In the genomic region with DNA sequence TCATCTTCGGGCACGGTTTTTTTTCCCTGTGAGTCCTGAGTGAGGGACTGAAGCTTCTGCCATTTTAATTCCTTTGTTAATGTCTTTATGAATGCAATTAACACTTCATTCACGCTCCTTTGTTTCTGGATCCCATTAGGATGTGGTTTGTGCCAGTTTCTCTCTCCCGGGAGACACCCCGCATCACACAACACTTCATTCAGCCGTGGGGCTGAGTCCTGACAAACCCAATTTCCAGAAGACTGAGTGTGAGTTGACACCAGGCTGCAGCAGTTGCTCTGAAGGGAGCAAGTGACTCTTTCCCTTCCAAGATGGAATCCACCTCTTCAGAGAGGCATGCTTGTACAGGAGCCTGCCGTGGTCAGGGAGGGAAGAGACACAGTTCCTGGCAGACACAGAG, we compare ENCODE assay signal across 19 mouse cellular contexts. TPM values are rescaled to one million over a fixed set of nuclear protein-coding genes. Genes with fewer than 3 reads are reported as not detected.
DNase-seq lines count a peak whose midpoint lies in the region; ATAC-seq lines count a peak whose summit lies in the region.
"Had no signal": no experiment of that assay in that cellular context is flagged by ENCODE, and none has a peak within 500 bp of the region (broad histone marks: within the 10 kb centered on the region; RNA-seq: fewer than 3 reads in every experiment).

No protein-coding gene starts in this region.

- WGBS in lung, embryonic 16.5 days = 42% methylated on average over 7 of the region's 7 CpGs
- 16% methylated on average over 7 of the region's 7 CpGs for WGBS in neural tube, embryonic 15.5 days

- no peaks in the 10 kb centered on the region for H3K27me3 ChIP-seq in lung, embryonic 16.5 days (ENCODE audit: control insufficient read depth, insufficient read depth, low read depth, low read length)
- no peaks in the 10 kb centered on the region for H3K27me3 ChIP-seq in neural tube, embryonic 15.5 days (replicated peaks)
- H3K27me3 ChIP-seq: embryonic facial prominence, embryonic 12.5 days; heart, embryonic 12.5 days; liver, embryonic 13.5 days had no signal

- H3K4me2 ChIP-seq in lung, embryonic 16.5 days (ENCODE audit: low read depth, low read length) = no peak overlapping the region
- 0 out of 2 replicates have a peak overlapping the region, but pooled peaks have one; percentile 9 for H3K4me2 ChIP-seq in neural tube, embryonic 15.5 days
- H3K4me2 ChIP-seq: embryonic facial prominence, embryonic 12.5 days; heart, embryonic 12.5 days; limb, embryonic 12.5 days; liver, embryonic 13.5 days had no signal

- H3K27ac ChIP-seq in lung, embryonic 16.5 days (ENCODE audit: low read length) = no peak overlapping the region
- H3K27ac ChIP-seq in neural tube, embryonic 15.5 days (replicated peaks) = no peak overlapping the region
- H3K27ac ChIP-seq: embryonic facial prominence, embryonic 12.5 days; gastrocnemius, adult 2 months; limb, embryonic 12.5 days; liver, embryonic 13.5 days had no signal

- no peak overlapping the region for H3K9ac ChIP-seq in lung, embryonic 16.5 days (ENCODE audit: low read length)
- no peak overlapping the region for H3K9ac ChIP-seq in neural tube, embryonic 15.5 days (replicated peaks)
- H3K9ac ChIP-seq: embryonic facial prominence, embryonic 12.5 days; heart, embryonic 12.5 days; limb, embryonic 12.5 days; liver, embryonic 13.5 days had no signal

- H3K4me1 ChIP-seq in lung, embryonic 16.5 days (replicated peaks; ENCODE audit: control insufficient read depth, insufficient read depth, low read length) = no peaks in the 10 kb centered on the region
- peaks cover 32% of the 10 kb centered on the region for H3K4me1 ChIP-seq in neural tube, embryonic 15.5 days
- H3K4me1 ChIP-seq: embryonic facial prominence, embryonic 12.5 days; heart, embryonic 12.5 days; liver, embryonic 13.5 days had no signal

- no peaks in the 10 kb centered on the region for H3K9me3 ChIP-seq in lung, embryonic 16.5 days (ENCODE audit: control insufficient read depth, low read length)
- no peaks in the 10 kb centered on the region for H3K9me3 ChIP-seq in neural tube, embryonic 15.5 days (replicated peaks)
- H3K9me3 ChIP-seq: embryonic facial prominence, embryonic 12.5 days; G1E; heart, embryonic 12.5 days; limb, embryonic 12.5 days; liver, embryonic 13.5 days had no signal

- peak; percentile 28; the same call in 1 of the 2 replicates for ATAC-seq in lung, embryonic 16.5 days (ENCODE audit: low read depth)
- no peak for ATAC-seq in neural tube, embryonic 15.5 days (ENCODE audit: low FRiP score)
- ATAC-seq in frontal cortex, adult (ENCODE audit: low TSS enrichment) = no peak
- ATAC-seq: CD4-positive, CD25-positive, alpha-beta regulatory T cell, adult 4 months had no signal

- no peak overlapping the region for H3K4me3 ChIP-seq in lung, embryonic 16.5 days (ENCODE audit: low read length)
- H3K4me3 ChIP-seq in neural tube, embryonic 15.5 days (replicated peaks) = no peak overlapping the region
- H3K4me3 ChIP-seq: embryonic facial prominence, embryonic 12.5 days; gastrocnemius, adult 2 months; heart, embryonic 12.5 days; limb, embryonic 12.5 days; liver, embryonic 13.5 days had no signal

- DNase-seq in embryo, embryonic 11 days = peak; percentile 16
- no peak for DNase-seq in embryo, embryonic 10.5 days (ENCODE audit: low spot score)
- DNase-seq in lung, postnatal 36 days = no peak
- peak; percentile 11 for DNase-seq in forelimb bud, embryonic 11.5 days (ENCODE audit: low read depth, low spot score)
- DNase-seq in thymus, postnatal 0 days (ENCODE audit: low spot score) = no peak
- DNase-seq: gastrocnemius, adult 2 months; kidney, adult 9 months; kidney, postnatal 36 days; liver, embryonic 13.5 days had no signal

- H3K36me3 ChIP-seq in lung, embryonic 16.5 days (ENCODE audit: control insufficient read depth, insufficient read depth, low read length) = no peaks in the 10 kb centered on the region
- H3K36me3 ChIP-seq in neural tube, embryonic 15.5 days = no peaks in the 10 kb centered on the region
- H3K36me3 ChIP-seq: embryonic facial prominence, embryonic 12.5 days; G1E; heart, embryonic 12.5 days; limb, embryonic 12.5 days; liver, embryonic 13.5 days had no signal

RNA-seq across cellular contexts. Expression of gene Slc22a15, which starts 40.1 kb away (rescaled TPM):
- 3.7 and 4.0 TPM in 2 replicates for polyA plus RNA-seq in lung, embryonic 16.5 days (2015; fragmentation: Nextera tagmentation; extraction: Ambion mirVana)
- polyA plus RNA-seq in neural tube, embryonic 15.5 days (2015; fragmentation: Nextera tagmentation; extraction: Ambion mirVana) = 5.1 and 5.6 TPM in 2 replicates
- 6.0 and 6.2 TPM in 2 replicates for polyA plus RNA-seq in thymus, postnatal 0 days (2015; fragmentation: Nextera tagmentation; extraction: Ambion mirVana)
- polyA plus RNA-seq: G1E had no signal

RNA-seq across cellular contexts. Expression of gene Nhlh2, which starts 45.5 kb away (rescaled TPM):
- polyA plus RNA-seq in lung, embryonic 16.5 days (2015; fragmentation: Nextera tagmentation; extraction: Ambion mirVana) = not detected in 2 replicates
- polyA plus RNA-seq in neural tube, embryonic 15.5 days (2015; fragmentation: Nextera tagmentation; extraction: Ambion mirVana) = 14.9 and 19.2 TPM in 2 replicates
- not detected in 2 replicates for polyA plus RNA-seq in thymus, postnatal 0 days (2015; fragmentation: Nextera tagmentation; extraction: Ambion mirVana)
- polyA plus RNA-seq: CD4-positive, CD25-positive, alpha-beta regulatory T cell, adult 4 months; G1E; spleen, adult 2 months; stomach, embryonic 16.5 days had no signal

Comparison
In these comparisons a context has a peak if more than half of its experiments do, and no peak if none do; other contexts are left out.
1. DNase-seq: peak in embryo, embryonic 11 days (single experiment) and forelimb bud, embryonic 11.5 days (single experiment); none in embryo, embryonic 10.5 days (single experiment), lung, postnatal 36 days (single experiment) and thymus, postnatal 0 days (single experiment).
2. RNA of gene Nhlh2, which starts 45.5 kb away (polyA plus RNA-seq): 14.9 to 19.2 TPM in neural tube, embryonic 15.5 days; not detected in lung, embryonic 16.5 days and not detected in thymus, postnatal 0 days; every median in the first group is over 10 times any median in the second.